Mouse (Mus musculus): ENCODE data around the gene Lgi2.

The Lgi2 gene

GRCm38 (mm10) chr5:52565813-52566531, at the start of gene Lgi2:
Lgi2 (minus strand) TSS chr5:52566462.
- DNase-seq (ENCODE audit: extremely low spot score, low spot score), result peak; percentile 69

- no peak for DNase-seq (ENCODE audit: extremely low spot score, low spot score)
Measured at GRCm38 (mm10) chr5:52615421-52615820, 49.2 kb upstream of the Lgi2 start.

- no peak for DNase-seq (ENCODE audit: extremely low spot score, low spot score)
Measured at GRCm38 (mm10) chr5:52614686-52615085, 48.4 kb upstream of the Lgi2 start.

- DNase-seq (ENCODE audit: extremely low spot score, low spot score), result no peak
Measured at GRCm38 (mm10) chr5:52612776-52613175, 46.5 kb upstream of the Lgi2 start.

GRCm38 (mm10) chr5:52611315-52611895, 45.1 kb upstream of the Lgi2 start:
- DNase-seq (ENCODE audit: extremely low spot score, low spot score), result no peak

GRCm38 (mm10) chr5:52610306-52610705, 44.0 kb upstream of the Lgi2 start:
- no peak for DNase-seq (ENCODE audit: extremely low spot score, low spot score)

- no peak for DNase-seq (ENCODE audit: extremely low spot score, low spot score)
Measured at GRCm38 (mm10) chr5:52609672-52610071, 43.4 kb upstream of the Lgi2 start.

GRCm38 (mm10) chr5:52604582-52605041, 38.4 kb upstream of the Lgi2 start:
- DNase-seq (ENCODE audit: extremely low spot score, low spot score), result no peak

GRCm38 (mm10) chr5:52590612-52591011, 24.4 kb upstream of the Lgi2 start:
- no peak for DNase-seq (ENCODE audit: extremely low spot score, low spot score)

- DNase-seq (ENCODE audit: extremely low spot score, low spot score), result no peak
Measured at GRCm38 (mm10) chr5:52588650-52589049, 22.4 kb upstream of the Lgi2 start.

GRCm38 (mm10) chr5:52587291-52587733, 21.1 kb upstream of the Lgi2 start:
- no peak for DNase-seq (ENCODE audit: extremely low spot score, low spot score)

- DNase-seq (ENCODE audit: extremely low spot score, low spot score), result no peak
Measured at GRCm38 (mm10) chr5:52572572-52572971, 6.3 kb upstream of the Lgi2 start.

GRCm38 (mm10) chr5:52570746-52571145, 4.5 kb upstream of the Lgi2 start:
- no peak for DNase-seq (ENCODE audit: extremely low spot score, low spot score)

GRCm38 (mm10) chr5:52565214-52565812, 949 bp downstream of the Lgi2 start:
- DNase-seq (ENCODE audit: extremely low spot score, low spot score), result peak; percentile 46

GRCm38 (mm10) chr5:52564351-52564750, 1.9 kb downstream of the Lgi2 start:
- DNase-seq (ENCODE audit: extremely low spot score, low spot score), result no peak

GRCm38 (mm10) chr5:52560240-52560639, 6.0 kb downstream of the Lgi2 start:
- no peak for DNase-seq (ENCODE audit: extremely low spot score, low spot score)

- no peak for DNase-seq (ENCODE audit: extremely low spot score, low spot score)
Measured at GRCm38 (mm10) chr5:52555526-52555925, 10.7 kb downstream of the Lgi2 start.

GRCm38 (mm10) chr5:52551318-52551632, 15.0 kb downstream of the Lgi2 start:
- no peak for DNase-seq (ENCODE audit: extremely low spot score, low spot score)

- no peak for DNase-seq (ENCODE audit: extremely low spot score, low spot score)
Measured at GRCm38 (mm10) chr5:52550613-52551317, 15.5 kb downstream of the Lgi2 start.

GRCm38 (mm10) chr5:52546950-52547349, 19.3 kb downstream of the Lgi2 start:
- peak; percentile 35 for DNase-seq (ENCODE audit: extremely low spot score, low spot score)

- DNase-seq (ENCODE audit: extremely low spot score, low spot score), result no peak
Measured at GRCm38 (mm10) chr5:52543770-52544169, 22.5 kb downstream of the Lgi2 start.

- no peak for DNase-seq (ENCODE audit: extremely low spot score, low spot score)
Measured at GRCm38 (mm10) chr5:52540186-52540585, 26.1 kb downstream of the Lgi2 start.
